Comparison of ENCODE assay signal across 15 mouse cellular contexts in genomic region chr7:80778376-80778775, GRCm38 (mm10). TPM values are rescaled to one million over a fixed set of nuclear protein-coding genes. Genes with fewer than 3 reads are reported as not detected.
DNase-seq lines count a peak whose midpoint lies in the region; ATAC-seq and TF ChIP-seq lines count a peak whose summit lies in the region.
"Had no signal": no experiment of that assay in that cellular context is flagged by ENCODE, and none has a peak within 500 bp of the region (broad histone marks: within the 10 kb centered on the region; RNA-seq: fewer than 3 reads in every experiment).

No protein-coding gene starts in this region.

- H3K4me2 ChIP-seq in intestine, embryonic 15.5 days (replicated peaks): no peak overlapping the region
- H3K4me2 ChIP-seq in intestine, postnatal 0 days (replicated peaks; ENCODE audit: low read depth): no peak overlapping the region
- H3K4me2 ChIP-seq: midbrain, embryonic 13.5 days had no signal

- peaks cover 20% of the 10 kb centered on the region; the same call in 1 of the 2 replicates for H3K4me1 ChIP-seq in intestine, embryonic 15.5 days (replicated peaks)
- peaks cover 10% of the 10 kb centered on the region; the same call in 1 of the 2 replicates for H3K4me1 ChIP-seq in intestine, postnatal 0 days (replicated peaks; ENCODE audit: control insufficient read depth, insufficient read depth, low read length)
- H3K4me1 ChIP-seq in spleen, adult 2 months (ENCODE audit: control insufficient read depth, insufficient read depth, insufficient read length): peaks cover 54% of the 10 kb centered on the region

- no peak for ATAC-seq in intestine, embryonic 15.5 days
- no peak for ATAC-seq in intestine, postnatal 0 days
- ATAC-seq in megakaryocyte progenitor cell, adult 5-6 weeks (replicated peaks; ENCODE audit: poor library complexity): 0 out of 2 replicates have a peak, but pooled peaks have one; percentile 4
- ATAC-seq: hindbrain, embryonic 16.5 days; midbrain, embryonic 13.5 days had no signal

- no peaks in the 10 kb centered on the region for H3K27me3 ChIP-seq in intestine, embryonic 15.5 days (replicated peaks)
- no peaks in the 10 kb centered on the region for H3K27me3 ChIP-seq in intestine, postnatal 0 days (replicated peaks; ENCODE audit: control insufficient read depth, insufficient read depth, low read length)
- no peaks in the 10 kb centered on the region for H3K27me3 ChIP-seq in spleen, adult 2 months (ENCODE audit: control insufficient read depth, insufficient read depth, low read length)
- H3K27me3 ChIP-seq: midbrain, embryonic 13.5 days had no signal

- no peak overlapping the region for H3K9ac ChIP-seq in intestine, embryonic 15.5 days
- H3K9ac ChIP-seq in intestine, postnatal 0 days (ENCODE audit: low read depth, low read length): no peak overlapping the region
- H3K9ac ChIP-seq: midbrain, embryonic 13.5 days had no signal

- H3K9me3 ChIP-seq in intestine, embryonic 15.5 days: no peaks in the 10 kb centered on the region
- H3K9me3 ChIP-seq in intestine, postnatal 0 days (ENCODE audit: control insufficient read depth): no peaks in the 10 kb centered on the region
- H3K9me3 ChIP-seq: midbrain, embryonic 13.5 days had no signal

- DNase-seq in spleen, adult 2 months (ENCODE audit: low read depth in 1 of 2, low spot score in 2 of 2): no peak
- DNase-seq in spleen, adult 18-20 months: no peak
- DNase-seq in adipocyte (ENCODE audit: low spot score): no peak
- no peak for DNase-seq in testis, postnatal 10 days (ENCODE audit: low spot score)
- no peak for DNase-seq in thymus, postnatal 36 days
- DNase-seq: B cell, adult 2 months; cerebellum, postnatal 10 days; heart, adult 2 months; heart, postnatal 10 days; lung, postnatal 10 days had no signal

- 0 out of 2 replicates have a peak overlapping the region, but pooled peaks have one; percentile 32 for H3K27ac ChIP-seq in intestine, embryonic 15.5 days
- no peak overlapping the region for H3K27ac ChIP-seq in intestine, postnatal 0 days (ENCODE audit: low read depth, low read length)
- H3K27ac ChIP-seq in spleen, adult 2 months (ENCODE audit: insufficient read depth, low read length): peak overlapping the region; percentile 93
- H3K27ac ChIP-seq: midbrain, embryonic 13.5 days had no signal

- WGBS in intestine, embryonic 15.5 days: 90% methylated on average over 6 of the region's 6 CpGs
- 64% methylated on average over 6 of the region's 6 CpGs for WGBS in intestine, postnatal 0 days
- WGBS in spleen, adult 2 months: 42% methylated on average over 6 of the region's 6 CpGs

- H3K36me3 ChIP-seq in intestine, embryonic 15.5 days: no peaks in the 10 kb centered on the region
- H3K36me3 ChIP-seq in intestine, postnatal 0 days (ENCODE audit: control insufficient read depth, insufficient read depth): peaks cover 7% of the 10 kb centered on the region; the same call in 1 of the 2 replicates
- no peaks in the 10 kb centered on the region for H3K36me3 ChIP-seq in spleen, adult 2 months (ENCODE audit: control insufficient read depth, insufficient read depth, low read length)
- H3K36me3 ChIP-seq: midbrain, embryonic 13.5 days had no signal

- TF ChIP-seq CTCF in intestine, postnatal 0 days (IDR thresholded peaks at IDR 0.05; ENCODE audit: low read depth): no peak
- no peak for TF ChIP-seq CTCF in spleen, adult 2 months (IDR thresholded peaks at IDR 0.05; ENCODE audit: extremely low read depth, insufficient read depth, insufficient read length, insufficient replicate concordance)

- H3K4me3 ChIP-seq in intestine, embryonic 15.5 days (replicated peaks): no peak overlapping the region
- H3K4me3 ChIP-seq in intestine, postnatal 0 days (ENCODE audit: low read depth, low read length): no peak overlapping the region
- no peak overlapping the region for H3K4me3 ChIP-seq in spleen, adult 2 months (ENCODE audit: extremely low read depth, insufficient read depth, insufficient read length)
- H3K4me3 ChIP-seq: heart, adult 2 months; midbrain, embryonic 13.5 days had no signal

- no peak for TF ChIP-seq POLR2A in spleen, adult 2 months (IDR thresholded peaks at IDR 0.05; ENCODE audit: low read depth, low read length)

RNA-seq across cellular contexts. Expression of gene Iqgap1, which starts 47.4 kb away (rescaled TPM):
- 72.9 and 76.2 TPM in 2 replicates for polyA plus RNA-seq in intestine, embryonic 15.5 days (2015; fragmentation: Nextera tagmentation; extraction: Ambion mirVana)
- polyA plus RNA-seq in intestine, postnatal 0 days (2015; fragmentation: Nextera tagmentation; extraction: Ambion mirVana): 32.3 and 34.1 TPM in 2 replicates
- 55.9 and 70.9 TPM in 2 replicates for polyA plus RNA-seq in spleen, adult 2 months (2012; rRNA removed)
- total RNA-seq in megakaryocyte progenitor cell, adult 5-6 weeks (2015): 90.5 and 94.3 TPM in 2 replicates
- total RNA-seq in megakaryocyte progenitor cell, adult 5-6 weeks (2017): 81.0 and 113 TPM in 2 replicates
